Mouse (Mus musculus) cortical plate, adult 2 months (tissue): ENCODE results near the gene Ift46.

ENCODE experiments used
- CTCF ChIP-seq: fragments of 200-500 bp; IDR thresholded peaks from 2 replicates; pipeline ENCODE4 v1.5.1; 2011; ENCODE audit warnings: mild to moderate bottlenecking, control low read depth, low read length; ENCODE audit not compliant: insufficient read depth; ENCODE audit errors: extremely low read depth
- POLR2A ChIP-seq: fragments of 200-500 bp; IDR thresholded peaks from 2 replicates; pipeline ENCODE4 v1.6.1; 2011; ENCODE audit warnings: mild to moderate bottlenecking, low read length, control low read depth; ENCODE audit not compliant: insufficient read depth; ENCODE audit errors: extremely low read depth

DNA sequence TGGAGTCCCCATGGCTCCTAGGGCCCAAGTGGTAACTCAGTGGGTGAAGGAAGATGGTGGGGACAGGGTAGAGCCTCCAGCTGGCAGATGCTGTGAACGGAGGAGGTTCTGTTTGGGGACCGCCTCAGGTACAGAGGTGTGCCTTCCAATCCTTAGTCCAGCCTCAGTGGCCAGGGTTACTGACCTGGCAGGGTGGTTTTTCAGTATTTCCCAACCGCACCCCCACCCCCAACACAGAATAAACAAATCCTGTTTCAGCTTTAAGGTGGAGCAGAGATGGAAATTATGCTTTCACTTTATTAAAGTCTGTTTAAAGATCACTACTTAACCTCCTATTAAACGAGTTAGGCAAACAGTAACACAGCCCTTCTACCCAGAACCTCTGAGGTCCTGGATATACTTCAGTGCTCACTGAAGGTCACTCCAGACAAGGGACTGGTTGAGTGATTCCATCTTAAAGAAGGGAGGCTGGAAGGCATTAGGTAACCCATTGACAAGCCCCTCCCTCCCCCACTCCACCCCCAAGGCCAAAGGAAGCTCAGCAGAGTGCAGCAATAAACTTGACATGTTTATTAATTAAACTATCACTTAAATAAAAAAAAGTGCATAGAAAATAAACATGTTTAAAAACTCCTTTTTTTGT lies 35.2 kb downstream of the Ift46 start, which contains the start of gene Ttc36:
- no peak for TF ChIP-seq CTCF
- no peak for TF ChIP-seq POLR2A
